Mouse (Mus musculus): ENCODE data around the gene Gm3453. TPM values are rescaled to one million over a fixed set of nuclear protein-coding genes. Genes with fewer than 3 reads are reported as not detected.
"Not testable (repeated sequence)": the region's sequence is repeated elsewhere in the genome, so short reads cannot be mapped to it uniquely, and the experiment has no call there.

Gm3453 gene
- not detected for total RNA-seq (2021)
- long read RNA-seq, experiment 1, result 0 reads
- long read RNA-seq, experiment 2, result 0 reads

- DNase-seq, result not testable (repeated sequence)
Measured at GRCm38 (mm10) chr14:5979037-5979436, at the start of gene Gm3453. TSS of gene Gm3453 (minus strand) at chr14:5979137.

DNA sequence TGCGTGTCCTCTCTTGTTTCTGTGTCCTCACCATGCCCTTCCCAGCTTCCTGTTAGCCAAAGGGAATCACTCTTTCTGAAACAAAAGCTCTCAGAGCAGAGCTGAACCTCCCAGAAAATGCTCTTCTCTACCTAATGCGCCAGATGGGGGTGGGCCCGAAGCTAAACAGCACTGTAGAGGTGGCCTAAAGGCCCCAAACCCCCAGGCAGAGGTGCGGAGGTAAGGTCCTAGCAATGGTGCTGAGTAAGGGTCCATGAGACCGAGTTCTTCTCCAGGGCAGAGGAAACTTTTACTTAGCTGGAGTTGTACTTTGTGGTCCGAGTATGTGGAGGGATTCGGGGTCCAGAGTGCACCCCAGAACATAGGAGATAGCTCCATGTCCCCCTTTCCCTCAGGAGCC lies 8.2 kb upstream of the Gm3453 start:
- peak; percentile 1 for DNase-seq

GRCm38 (mm10) chr14:5962441-5962840 lies 16.5 kb downstream of the Gm3453 start:
- DNase-seq, result not testable (repeated sequence)

- peak; percentile 17 for DNase-seq
Measured at GRCm38 (mm10) chr14:5961635-5962034, 17.3 kb downstream of the Gm3453 start, which contains the start of gene Gm3248. TSS of gene Gm3248 (minus strand) at chr14:5961745.

- peak; percentile 14 for DNase-seq
Measured at GRCm38 (mm10) chr14:5961102-5961501, 17.8 kb downstream of the Gm3453 start.

- peak; percentile 1 for DNase-seq
Measured at GRCm38 (mm10) chr14:5960479-5960878, 18.5 kb downstream of the Gm3453 start.

DNA sequence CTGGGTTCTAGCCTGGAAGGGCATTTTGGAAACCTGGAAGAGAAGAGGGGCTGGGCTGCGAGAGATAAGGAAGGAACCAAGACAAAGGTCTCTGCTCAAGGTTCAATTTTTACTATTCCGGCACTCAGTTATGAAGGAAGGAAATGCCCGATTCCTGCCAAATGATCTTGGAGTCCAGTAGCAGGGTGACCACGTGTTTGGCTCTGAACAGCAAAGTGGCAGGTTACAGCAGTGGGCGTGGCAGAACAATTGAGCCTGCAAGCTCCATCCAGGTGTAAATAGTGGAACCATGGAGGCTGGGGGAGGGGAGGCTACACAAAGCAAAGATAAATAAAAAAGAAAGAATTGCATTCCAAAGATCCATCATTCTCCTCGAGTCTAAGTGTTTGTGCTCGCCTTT lies 55.7 kb downstream of the Gm3453 start:
- DNase-seq, result not testable (repeated sequence)

Other genes starting within 250 kb of the Gm3453 start
- under 1 TPM in 1 of 2 experiments, not detected in 1; 0.73 TPM for gene Gm3373, start 237.6 kb downstream of the Gm3453 start, total RNA-seq (2021)
- gene Gm3383, start 171.2 kb downstream of the Gm3453 start, total RNA-seq (2021), result 1 to 10 TPM; 1.5 to 1.6 TPM
- gene Gm3424, start 148.8 kb downstream of the Gm3453 start, total RNA-seq (2021), result not detected
- under 1 TPM; 0.60 to 0.91 TPM for gene Gm8237, start 98.8 kb downstream of the Gm3453 start, total RNA-seq (2021)
- gene Gm3248, start 17.4 kb downstream of the Gm3453 start, total RNA-seq (2021), result under 1 TPM; 0.27 to 0.69 TPM
- gene Gm6337, start 79.1 kb upstream of the Gm3453 start, total RNA-seq (2021), result not detected
- under 1 TPM in 1 of 2 experiments, not detected in 1; 0.45 TPM for gene Gm8206, start 114.8 kb upstream of the Gm3453 start, total RNA-seq (2021)
- gene Gm3468, start 129.5 kb upstream of the Gm3453 start, total RNA-seq (2021), result under 1 TPM in 1 of 2 experiments, not detected in 1; 0.36 TPM
- gene Gm3476, start 146.7 kb upstream of the Gm3453 start, total RNA-seq (2021), result not detected
- under 1 TPM; 0.30 to 0.70 TPM for gene Gm21560, start 240.2 kb upstream of the Gm3453 start, total RNA-seq (2021)